Mouse (Mus musculus): ENCODE results near the gene Larp1.

Gene Larp1

GRCm38 (mm10) chr11:58101194-58101720 lies 92.4 kb downstream of the Larp1 start:
- DNase-seq: no peak

DNA sequence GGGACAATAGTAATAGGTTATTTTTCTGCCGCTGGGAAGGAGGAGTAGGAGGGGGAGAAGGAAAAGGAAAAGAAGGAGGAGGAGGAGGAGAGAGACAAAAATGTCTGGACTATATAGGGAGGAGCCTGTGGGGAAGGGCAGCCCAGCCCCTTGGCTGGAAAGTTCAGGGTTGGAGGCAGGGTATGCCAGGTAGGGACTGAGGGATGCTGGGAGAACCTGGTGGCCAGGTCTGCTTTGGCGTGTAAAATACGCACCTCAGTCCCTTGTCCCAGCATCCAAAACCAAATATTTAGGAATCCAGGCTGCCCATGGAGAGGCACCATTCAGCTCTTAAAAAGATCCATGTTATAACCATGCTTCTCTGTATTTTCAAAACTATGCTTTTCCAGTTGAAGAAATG lies 93.3 kb downstream of the Larp1 start:
- no peak for DNase-seq

- no peak for DNase-seq
Measured at GRCm38 (mm10) chr11:58102581-58103343, 93.9 kb downstream of the Larp1 start.

DNA sequence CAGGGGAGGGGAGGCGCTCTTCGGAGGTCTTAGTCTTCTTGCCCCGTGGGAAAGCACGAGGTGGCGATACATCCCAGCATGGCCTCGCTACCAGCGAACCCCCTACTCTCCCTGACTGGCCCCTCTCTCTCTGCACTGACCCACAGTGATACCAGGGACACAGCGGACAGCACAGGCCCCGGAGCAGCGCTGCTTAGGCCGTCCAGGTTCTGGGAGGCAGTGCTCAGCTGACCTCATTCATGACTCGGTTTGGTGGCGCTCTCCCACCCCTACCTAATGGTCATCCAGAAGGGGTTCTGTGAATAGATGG lies 94.4 kb downstream of the Larp1 start:
- DNase-seq: no peak

- DNase-seq: peak; percentile 99
Measured at GRCm38 (mm10) chr11:58103697-58104306, 94.9 kb downstream of the Larp1 start, which contains the start of gene Cnot8. Gene Cnot8, plus strand, starts transcription at chr11:58104153.

GRCm38 (mm10) chr11:58104351-58104791 lies 95.5 kb downstream of the Larp1 start:
- DNase-seq: no peak

DNA sequence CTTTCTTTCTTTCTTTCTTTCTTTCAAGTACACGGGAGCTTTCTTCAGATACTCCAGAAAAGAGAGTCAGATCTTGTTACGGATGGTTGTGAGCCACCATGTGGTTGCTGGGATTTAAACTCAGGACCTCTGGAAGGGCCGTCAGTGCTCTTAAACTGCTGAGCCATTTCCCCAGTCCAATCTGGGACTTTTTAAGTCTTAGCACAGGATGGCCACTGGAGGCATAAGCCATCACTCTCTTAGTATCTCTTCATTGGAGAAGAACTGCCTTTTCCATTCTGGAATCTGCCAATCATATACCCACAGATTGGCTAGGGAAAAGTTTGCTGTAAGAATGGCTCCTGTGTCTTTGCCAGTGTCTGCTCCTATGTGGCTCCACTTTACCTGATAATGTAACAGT lies 98.1 kb downstream of the Larp1 start:
- no peak for DNase-seq

DNA sequence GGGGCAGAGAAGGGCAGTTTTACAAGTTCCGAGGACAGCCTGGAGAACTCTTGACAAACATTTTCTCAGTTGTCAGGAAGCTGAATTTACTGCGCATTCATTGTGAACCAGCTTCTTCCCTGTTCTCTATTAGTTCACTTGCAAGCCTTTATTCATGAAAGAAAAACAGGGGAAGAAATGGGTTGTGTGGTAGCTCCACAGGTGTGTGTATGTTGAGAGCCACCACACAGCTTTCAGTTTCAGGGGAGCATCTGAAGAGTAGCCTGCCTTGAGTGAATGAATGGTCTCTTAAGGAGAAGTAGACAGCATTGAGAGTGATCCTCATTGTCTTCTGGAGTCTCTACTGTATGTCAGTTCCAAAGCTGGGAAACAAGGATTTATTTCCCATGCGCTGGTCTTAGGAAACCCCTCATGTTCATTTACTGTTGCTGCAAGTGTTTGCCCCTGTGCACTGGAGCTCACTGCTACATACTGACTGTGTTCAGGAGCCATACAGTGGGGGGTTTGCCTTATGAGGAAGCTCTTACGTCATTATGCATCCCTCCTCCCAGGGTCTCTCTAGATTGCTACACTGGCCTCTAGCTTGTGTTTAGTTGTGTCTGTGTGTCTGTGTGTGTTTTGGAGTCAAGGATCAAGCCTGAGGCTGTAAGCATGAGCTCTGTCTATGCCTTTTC lies 98.9 kb downstream of the Larp1 start:
- no peak for DNase-seq
